Mouse (Mus musculus): Measurements from ENCODE around the gene Fau.
A peak's percentile ranks its signal among the peaks of the same experiment; 100 is the strongest.

Fau gene

DNA sequence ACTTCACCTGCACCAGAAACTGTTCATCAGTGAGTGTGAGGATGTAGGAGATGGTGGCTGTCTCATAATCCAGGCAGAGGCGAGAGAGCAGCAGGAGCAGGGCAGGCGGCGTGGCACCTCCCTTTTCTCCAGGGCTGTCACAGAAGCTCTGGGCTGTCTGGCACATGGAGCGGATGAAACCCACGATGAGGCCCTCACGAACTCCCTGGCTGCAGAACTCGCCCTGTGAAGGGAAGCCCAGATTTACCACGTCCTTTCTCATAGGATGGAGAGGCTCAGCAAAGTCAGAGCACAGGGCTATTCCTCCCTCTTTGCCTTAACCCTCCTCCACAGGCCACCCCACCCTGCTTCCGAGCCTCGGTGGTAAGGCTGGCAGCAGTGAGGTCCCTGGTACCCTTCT lies 12.2 kb downstream of the Fau start:
- no peak for DNase-seq (ENCODE audit: inconsistent age in 2 of 2, low spot score in 1 of 2)

DNA sequence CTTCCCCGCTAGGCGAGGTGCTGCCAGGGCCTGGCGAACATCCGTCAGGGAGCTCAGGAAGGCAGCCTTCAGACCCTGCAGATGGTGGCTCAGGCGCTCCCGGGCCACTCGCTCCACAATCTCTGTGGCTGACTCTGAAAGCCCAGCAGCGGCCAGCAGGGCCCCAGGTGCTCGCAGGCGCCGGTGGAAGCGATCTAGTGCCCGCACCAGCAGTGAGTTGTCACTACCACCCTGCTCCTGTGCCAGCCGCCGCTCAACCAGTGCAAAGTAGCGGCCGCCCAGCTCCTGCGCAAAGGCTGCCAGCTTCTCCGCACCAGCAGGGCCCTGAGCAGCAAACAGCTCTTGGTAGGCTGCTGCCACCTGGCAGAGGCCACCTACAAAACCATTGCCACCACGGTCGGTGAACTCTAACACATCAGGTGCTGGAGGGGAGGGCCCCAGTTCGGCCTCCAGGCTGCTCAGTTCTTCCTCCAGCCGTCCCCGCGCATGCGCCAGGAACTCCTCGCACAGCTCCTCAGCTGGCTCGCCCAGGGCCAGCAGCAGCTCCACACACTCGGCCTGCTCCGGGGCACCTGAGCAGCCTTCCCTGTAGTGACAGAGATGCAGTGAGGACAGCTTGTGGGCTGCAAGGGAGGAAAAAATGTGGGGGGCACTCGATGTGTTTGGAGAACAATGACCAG lies 13.1 kb downstream of the Fau start:
- DNase-seq (ENCODE audit: inconsistent age in 2 of 2, low spot score in 1 of 2) = no peak

DNA sequence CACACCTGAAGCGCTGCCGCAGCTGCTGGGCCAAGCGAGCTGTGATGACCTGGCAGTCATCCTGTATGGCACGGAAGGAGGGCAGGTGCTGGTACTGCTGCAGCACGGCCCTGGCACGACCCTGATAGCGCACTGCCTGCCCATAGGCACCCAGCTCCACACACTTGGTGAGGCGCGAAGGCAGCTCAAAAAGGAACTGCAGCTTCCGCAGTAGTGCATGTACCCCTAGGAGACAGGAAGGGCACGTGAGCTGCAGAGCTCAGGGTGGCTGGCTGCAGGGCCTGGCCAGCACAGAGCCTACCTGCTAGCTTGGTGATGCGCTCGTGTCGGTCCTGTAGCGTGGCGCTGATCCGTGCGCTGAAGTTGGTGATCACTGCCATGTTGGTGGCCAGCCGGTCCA lies 13.6 kb downstream of the Fau start:
- no peak for DNase-seq (ENCODE audit: inconsistent age in 2 of 2, low spot score in 1 of 2)

DNA sequence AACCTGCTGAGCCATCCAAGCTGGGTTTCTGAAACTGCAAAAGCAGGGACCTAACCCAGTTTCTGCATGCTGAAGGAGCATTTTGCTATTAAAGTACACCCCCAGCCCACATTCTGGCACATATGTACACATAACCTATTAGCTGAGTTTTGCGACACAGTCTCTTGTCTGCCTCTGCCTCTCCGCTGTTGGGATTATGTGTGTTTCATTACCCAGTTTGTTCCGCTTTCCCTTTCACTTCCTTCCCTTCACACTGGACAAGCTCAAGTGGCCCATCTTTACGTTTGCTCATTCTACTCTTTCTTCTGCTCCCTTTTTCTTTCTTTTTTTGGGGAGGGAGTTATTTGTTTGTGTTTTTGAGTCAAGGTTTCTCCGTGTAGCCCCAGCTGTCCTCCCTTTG lies 16.2 kb downstream of the Fau start:
- no peak for DNase-seq (ENCODE audit: inconsistent age in 2 of 2, low spot score in 1 of 2)

DNA sequence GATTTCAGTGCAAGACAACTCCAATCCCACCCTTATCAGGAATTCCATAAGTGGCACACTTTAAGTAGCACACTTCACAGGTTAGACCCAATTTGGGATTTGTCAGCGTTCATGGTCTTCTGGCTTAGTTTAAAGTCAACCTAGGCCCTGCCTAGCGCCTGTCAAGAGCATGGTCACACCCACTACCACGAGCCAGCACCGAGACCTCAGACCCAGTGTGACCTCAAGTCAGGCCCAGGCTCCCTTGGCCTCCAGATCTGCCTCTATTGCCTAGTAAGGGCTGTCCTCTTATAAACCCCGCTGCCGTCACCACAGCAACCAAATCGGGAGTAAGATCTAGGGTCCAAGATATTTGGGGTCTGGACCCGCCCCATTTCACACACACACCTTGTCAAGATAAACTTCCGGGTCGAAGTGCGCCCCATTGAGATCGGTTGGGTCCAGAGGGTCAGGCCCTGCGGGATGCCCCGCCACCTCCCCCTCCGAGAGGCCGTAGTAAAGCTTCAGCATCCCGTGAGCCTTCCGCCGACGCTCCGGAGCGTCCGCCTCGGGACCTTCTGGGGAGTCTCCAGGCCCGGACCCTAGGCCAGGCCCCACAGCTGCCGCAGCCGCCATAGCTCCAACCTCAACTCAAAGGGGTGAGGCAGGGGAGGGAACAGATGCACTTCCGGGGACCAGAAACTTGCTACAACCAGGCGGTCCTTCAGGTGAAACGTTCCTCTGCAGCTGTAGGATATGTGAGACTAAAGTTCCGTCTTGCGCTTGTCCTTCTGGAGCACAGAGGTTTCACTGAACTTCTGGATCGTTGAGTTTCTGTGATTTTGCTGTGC lies 19.1 kb downstream of the Fau start, which contains the start of gene Vps51:
TSS of gene Vps51 (minus strand) at position 668 of the 830 bp plus-strand sequence.
- peak; percentile 87 to 96 for DNase-seq (ENCODE audit: inconsistent age in 2 of 2, low spot score in 1 of 2)

DNA sequence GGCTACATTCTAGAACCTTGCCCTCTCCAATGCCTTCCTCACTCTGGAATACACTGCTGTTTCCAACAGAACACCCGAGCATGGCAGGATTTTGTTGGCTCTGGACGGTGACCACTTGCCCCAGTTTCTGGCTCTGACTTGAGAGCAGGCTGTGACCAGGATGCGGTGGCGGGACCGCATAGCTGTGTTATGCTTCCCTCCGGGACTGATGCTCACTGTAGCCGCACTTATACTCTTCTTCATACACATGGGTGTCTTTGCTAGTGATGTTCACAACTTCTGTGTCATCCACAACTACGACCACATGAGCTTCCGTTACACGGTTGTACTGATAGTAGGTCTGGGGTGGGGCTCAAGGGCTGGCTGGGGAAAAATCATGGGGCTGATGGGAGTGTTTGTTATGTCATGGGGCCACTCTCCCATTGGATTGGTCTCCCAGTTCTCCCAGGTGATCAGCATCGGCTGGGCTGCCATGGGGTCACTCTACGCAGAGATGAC lies 22.4 kb downstream of the Fau start, which contains the start of gene Tmem262:
TSS of gene Tmem262 (plus strand) at position 51 of the 498 bp plus-strand sequence.
- no peak for DNase-seq (ENCODE audit: inconsistent age in 2 of 2, low spot score in 1 of 2)

DNA sequence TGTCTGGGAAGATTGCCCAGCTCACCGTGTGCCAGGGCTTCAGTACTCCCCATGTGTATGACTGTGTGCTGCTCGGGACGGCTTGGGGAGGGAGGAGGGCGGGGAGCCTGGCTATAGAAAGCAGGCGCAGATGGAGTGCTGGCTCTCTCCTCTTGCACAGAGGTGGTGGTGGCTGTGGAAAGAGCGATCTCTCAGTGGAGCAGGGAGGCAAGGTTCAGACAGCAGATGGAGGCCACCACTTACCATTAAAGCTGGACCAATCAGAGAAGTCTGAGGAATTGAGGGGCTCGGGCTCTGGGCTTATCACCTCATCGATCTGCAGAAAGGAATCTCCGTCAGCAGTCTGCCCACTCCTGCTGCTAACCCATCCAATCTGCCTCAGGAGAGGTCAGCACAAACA lies 24.5 kb downstream of the Fau start, which contains the start of gene Gm28374:
TSS of gene Gm28374 (minus strand) at position 101 of the 400 bp plus-strand sequence.
- DNase-seq (ENCODE audit: inconsistent age in 2 of 2, low spot score in 1 of 2) = no peak

DNA sequence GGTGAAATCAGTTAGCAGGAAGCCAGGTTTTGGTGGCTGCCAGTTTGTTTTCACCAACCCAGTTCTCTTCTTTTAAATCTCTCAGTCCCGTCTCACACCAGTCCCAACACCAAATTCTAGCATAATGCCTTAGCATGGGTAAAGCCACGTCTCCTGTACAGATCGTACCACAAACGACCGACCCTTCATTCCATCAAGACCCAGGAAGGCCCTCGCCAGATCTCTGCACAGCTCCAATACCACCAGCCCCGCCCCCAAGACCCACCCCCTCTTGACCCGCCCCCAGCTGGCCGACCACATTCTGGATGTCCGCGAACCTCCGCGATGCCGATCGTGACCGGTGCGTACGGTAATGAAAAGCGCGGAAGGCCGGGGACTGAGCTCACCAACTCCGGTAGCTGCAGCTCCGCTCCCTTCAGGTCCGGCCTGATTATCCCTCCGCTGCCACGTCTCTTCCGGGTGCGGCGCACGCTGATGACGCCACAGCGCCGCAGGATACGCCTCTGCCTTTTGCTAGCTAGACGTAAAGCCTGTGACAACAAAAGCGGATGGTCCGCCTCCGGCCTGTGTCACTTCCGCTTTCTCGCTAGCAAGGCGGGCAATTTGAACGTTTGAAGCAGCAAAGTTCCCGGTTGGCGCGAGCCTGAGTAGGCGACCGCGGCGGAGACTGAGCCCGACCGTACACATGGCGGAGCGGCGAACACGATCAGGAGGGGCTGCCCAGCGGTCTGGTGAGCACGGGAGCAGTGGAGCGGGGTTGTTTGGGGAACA lies 27.0 kb downstream of the Fau start, which contains the start of the genes Zfpl1 and Cdca5:
TSS of gene Zfpl1 (minus strand) at position 479 of the 771 bp plus-strand sequence.
TSS of gene Cdca5 (plus strand) at position 506 of the 771 bp plus-strand sequence.
- DNase-seq (ENCODE audit: inconsistent age in 2 of 2, low spot score in 1 of 2) = peak; percentile 96 to 98

DNA sequence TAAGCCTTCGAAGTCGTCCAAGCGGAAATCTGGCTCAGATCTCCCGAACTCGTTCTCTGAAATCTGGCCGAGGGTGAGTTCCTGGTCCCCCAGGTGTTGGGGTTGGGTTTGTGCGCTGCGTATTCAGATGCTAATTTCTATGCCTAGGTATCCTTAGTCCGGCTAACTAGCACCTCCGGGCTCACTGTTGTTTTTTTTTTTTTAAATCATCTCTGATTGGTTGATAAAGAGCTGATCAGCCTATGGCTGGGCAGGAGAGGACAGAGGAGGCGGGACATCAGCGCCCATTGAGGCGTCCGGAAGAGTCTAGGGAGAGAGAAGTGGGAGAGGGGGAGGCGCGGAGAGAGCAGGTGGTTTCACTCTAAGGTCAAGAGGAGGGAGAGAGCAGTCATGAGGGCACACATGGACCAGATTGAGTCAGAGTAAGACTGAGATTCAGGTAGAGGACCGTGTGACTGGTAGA lies 27.8 kb downstream of the Fau start:
- DNase-seq (ENCODE audit: inconsistent age in 2 of 2, low spot score in 1 of 2) = peak; percentile 44 to 81

DNA sequence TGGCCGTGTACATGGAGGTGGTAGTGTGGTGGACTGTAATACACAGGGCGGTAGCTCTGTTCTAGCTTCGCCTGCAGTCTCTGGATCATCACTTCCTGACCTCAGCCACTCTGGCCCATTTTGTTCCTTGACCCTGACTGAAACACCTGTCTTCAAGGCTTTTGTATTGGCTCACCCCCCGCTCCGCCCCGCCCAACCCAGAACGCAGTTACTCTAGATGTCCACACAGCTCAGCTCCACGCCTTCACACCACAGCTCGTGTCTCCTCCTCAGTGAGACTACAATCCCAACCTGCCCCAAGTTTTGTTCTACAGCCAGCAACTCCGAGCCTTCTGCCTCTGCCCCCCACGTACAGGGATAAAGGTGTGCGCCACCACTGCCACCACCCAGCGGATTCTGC lies 31.2 kb downstream of the Fau start:
- DNase-seq (ENCODE audit: inconsistent age in 2 of 2, low spot score in 1 of 2) = no peak

DNA sequence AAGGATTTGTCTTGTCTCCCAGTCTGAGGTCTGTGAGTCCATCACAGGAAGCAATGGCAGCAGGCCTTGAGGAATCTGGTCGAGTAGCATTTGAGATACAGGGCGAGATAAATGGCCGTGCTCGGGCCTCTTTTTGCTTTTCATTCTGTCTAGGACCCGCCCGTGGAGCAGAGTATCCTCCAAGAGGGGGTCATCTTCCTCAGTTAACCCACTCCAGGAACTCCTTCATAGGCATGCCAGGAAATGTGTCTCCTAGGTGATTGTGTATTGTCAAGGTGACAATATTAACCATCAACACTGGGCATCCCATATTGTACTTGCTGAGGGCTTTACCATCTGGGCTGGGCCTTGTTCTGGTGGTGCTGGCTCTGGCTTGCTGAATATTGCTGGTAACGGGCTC lies 36.5 kb downstream of the Fau start, which contains the start of gene AC131692.1:
TSS of gene AC131692.1 (plus strand) at position 301 of the 400 bp plus-strand sequence.
- DNase-seq (ENCODE audit: inconsistent age in 2 of 2, low spot score in 1 of 2) = no peak

DNA sequence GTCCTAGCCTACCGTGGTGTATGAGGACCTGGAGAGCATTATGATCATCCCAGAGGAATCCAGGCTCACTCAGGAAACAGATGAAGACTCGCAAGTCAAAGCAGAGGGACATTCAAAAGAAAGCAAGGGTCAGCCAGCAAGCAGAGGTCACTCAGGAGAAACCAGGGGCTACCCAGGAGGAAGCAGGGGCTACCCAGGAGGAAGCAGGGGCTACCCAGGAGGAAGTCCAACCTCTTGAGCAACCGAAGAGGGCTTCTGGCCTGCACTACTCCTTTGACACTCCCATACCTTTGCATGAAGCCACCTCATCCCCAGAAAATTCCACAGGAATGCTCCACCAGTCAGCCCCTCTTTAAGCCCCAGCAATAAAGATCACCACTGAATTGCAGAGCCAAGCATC lies 40.2 kb downstream of the Fau start:
- peak in 1 of 2 experiments; percentile 41 for DNase-seq (ENCODE audit: inconsistent age in 2 of 2, low spot score in 1 of 2)

DNA sequence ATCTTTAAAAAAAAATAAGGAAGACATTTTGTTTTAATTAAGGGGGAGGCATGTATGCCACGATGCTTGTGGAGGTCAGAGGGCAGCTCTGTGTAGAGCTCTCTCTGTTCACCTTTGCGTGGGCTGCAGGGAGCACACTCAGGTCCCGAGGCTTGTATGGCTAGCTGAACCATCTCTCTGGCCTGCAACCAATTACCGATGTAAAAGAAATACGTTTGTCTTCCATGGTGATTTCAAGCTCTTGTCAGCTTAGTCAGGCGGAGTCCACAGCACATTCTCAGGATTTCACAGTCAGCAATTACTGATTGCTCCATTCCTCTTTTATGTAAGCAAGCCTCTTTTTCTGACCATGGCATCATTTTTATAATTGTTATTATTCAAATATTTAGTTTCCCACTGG lies 43.5 kb downstream of the Fau start:
- DNase-seq (ENCODE audit: inconsistent age in 2 of 2, low spot score in 1 of 2) = no peak

DNA sequence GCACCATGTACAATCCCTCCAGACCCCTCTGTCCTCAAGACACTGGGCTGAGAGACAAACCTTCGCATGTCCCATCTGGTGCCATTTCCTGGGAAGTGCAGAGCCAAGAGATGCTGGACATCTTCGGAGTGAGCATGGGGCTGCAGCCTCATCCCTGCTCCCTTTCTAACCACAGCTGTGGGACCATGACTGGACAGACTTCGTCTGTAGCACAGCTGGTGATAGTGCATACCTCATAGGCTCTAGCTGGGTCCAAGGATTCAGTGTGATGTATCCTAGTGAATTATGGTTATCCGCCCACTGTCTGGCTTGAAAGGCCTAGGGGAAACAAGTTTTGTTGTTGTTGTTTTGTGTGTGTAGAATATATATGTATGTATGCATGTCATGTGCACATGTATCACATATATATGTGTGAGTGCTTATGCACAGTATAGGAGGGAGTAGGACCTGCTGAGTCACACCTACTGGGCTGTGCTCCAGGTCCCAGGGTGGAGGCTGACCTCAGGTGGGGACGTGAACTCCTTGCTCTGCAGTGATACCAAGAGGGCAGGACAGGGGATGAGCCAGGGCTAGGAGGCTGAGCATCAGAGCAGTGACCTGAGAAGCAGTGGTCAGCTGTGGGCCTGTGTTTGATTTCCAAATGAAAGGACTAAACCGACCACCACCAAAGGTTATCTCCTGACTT lies 44.7 kb downstream of the Fau start:
- no peak for DNase-seq (ENCODE audit: inconsistent age in 2 of 2, low spot score in 1 of 2)

DNA sequence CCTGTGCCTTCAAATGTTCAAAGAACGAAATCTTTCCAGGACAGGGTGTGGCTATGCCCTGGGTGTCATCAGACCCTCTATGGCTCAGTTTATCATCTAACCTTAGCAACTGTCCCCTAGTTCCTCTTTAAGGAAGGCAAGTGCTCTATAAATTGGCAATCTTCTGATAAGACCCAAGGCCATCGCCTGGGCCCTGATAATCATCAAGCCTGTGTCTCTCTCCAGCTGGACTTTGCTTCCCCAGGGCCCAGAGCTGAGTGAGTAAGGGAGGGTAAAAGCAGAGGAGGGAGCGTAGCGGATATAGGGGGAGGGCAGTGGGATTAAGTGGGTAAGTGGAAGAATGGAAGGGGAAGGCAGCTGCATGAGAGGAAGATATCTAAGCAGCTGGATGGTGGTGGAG lies 46.8 kb downstream of the Fau start:
- DNase-seq (ENCODE audit: inconsistent age in 2 of 2, low spot score in 1 of 2) = no peak

DNA sequence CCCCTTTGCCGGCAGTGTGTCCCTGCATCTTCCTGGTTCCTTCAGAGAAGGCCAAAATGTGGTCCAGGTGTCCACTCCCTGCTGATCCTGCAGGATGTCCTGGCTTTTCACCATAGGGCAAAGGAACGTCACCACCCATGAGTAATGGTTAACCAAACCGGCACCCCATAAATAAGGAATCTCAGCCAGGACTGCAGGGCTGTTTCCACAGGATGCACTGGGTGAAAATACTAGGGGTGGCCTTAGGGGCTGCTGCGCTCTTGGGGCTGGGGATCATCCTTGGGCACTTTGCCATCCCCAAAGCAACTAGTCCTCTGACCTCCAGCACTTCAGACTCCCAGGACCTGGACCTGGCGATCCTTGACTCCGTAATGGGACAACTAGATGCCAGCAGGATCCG lies 47.9 kb downstream of the Fau start, which contains the start of gene Naaladl1:
TSS of gene Naaladl1 (plus strand) at position 197 of the 400 bp plus-strand sequence.
- no peak for DNase-seq (ENCODE audit: inconsistent age in 2 of 2, low spot score in 1 of 2)
